Mouse (Mus musculus): ENCODE measurements around the gene Iqschfp. TPM values are rescaled to one million over a fixed set of nuclear protein-coding genes. Genes with fewer than 3 reads are reported as not detected.

Gene Iqschfp
- polyA plus RNA-seq, 1 experiment from 2014 or later: 0.10 TPM

DNA sequence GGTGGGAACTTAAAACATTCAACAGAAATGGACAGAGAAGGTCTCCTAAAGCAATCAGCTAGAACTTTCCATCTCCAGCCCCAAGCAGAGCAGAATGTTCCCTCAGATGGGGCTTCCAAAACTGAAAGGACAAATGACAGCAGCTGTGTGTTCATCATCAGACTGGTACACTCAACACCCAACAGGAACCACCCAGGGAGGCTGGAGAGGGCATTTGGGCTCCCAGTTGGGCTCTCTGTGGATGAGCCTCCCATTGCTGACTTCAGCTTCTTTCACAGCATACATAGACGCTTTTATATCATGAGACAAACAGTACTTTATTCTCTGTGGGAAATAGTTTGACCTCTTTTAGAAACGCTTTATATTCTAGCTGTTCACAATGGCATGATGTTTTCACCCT is 464.5 kb downstream of the Iqschfp start:
- Histone ChIP-seq H3K4me1 (ENCODE audit: control insufficient read depth, insufficient read depth, low read length) (no peaks in the 10 kb centered on the region), H3K4me3 (replicated peaks; ENCODE audit: low read length) (no peak overlapping the region), H3K36me3 (ENCODE audit: control insufficient read depth, insufficient read depth, low read length) (no peaks in the 10 kb centered on the region), H3K9me3 (replicated peaks; ENCODE audit: control insufficient read depth, low read length) (peaks cover 5% of the 10 kb centered on the region; the same call in 1 of the 2 replicates), H3K9ac (ENCODE audit: low read length) (no peak overlapping the region), H3K27me3 (ENCODE audit: control insufficient read depth, insufficient read depth, low read length) (no peaks in the 10 kb centered on the region), H3K27ac (ENCODE audit: low read length) (no peak overlapping the region), H3K4me2 (ENCODE audit: low read depth, low read length) (no peak overlapping the region)
- no peak for ATAC-seq (ENCODE audit: insufficient read depth, low FRiP score)
- 74% methylated on average over 2 of the region's 2 CpGs for WGBS

DNA sequence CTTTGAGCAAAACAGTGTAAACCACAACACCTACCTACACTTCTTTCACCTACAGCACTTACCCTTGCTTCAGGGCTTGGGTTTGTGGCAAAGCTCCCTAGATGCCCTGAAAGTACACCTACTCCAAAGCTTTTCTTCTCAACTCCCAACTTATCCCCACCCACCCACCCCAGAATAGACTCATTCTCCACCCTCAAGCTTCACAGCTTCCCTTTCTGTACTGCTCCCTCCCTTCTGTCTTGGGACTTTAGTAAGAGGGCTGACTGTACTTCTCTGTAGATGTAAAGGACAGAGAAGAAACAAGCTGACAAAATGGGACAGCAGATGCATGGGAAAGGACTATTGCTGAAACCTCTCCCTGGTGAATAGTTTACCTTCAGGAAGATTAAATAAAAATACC is 476.0 kb downstream of the Iqschfp start:
- Histone ChIP-seq H3K36me3 (ENCODE audit: control insufficient read depth, insufficient read depth, low read length) (no peaks in the 10 kb centered on the region), H3K4me1 (ENCODE audit: control insufficient read depth, insufficient read depth, low read length) (no peaks in the 10 kb centered on the region), H3K4me2 (ENCODE audit: low read depth, low read length) (no peak overlapping the region), H3K4me3 (replicated peaks; ENCODE audit: low read length) (no peak overlapping the region), H3K27me3 (ENCODE audit: control insufficient read depth, insufficient read depth, low read length) (no peaks in the 10 kb centered on the region), H3K9me3 (replicated peaks; ENCODE audit: control insufficient read depth, low read length) (no peaks in the 10 kb centered on the region), H3K27ac (ENCODE audit: low read length) (no peak overlapping the region), H3K9ac (ENCODE audit: low read length) (no peak overlapping the region)
- no peak for ATAC-seq (ENCODE audit: insufficient read depth, low FRiP score)

DNA sequence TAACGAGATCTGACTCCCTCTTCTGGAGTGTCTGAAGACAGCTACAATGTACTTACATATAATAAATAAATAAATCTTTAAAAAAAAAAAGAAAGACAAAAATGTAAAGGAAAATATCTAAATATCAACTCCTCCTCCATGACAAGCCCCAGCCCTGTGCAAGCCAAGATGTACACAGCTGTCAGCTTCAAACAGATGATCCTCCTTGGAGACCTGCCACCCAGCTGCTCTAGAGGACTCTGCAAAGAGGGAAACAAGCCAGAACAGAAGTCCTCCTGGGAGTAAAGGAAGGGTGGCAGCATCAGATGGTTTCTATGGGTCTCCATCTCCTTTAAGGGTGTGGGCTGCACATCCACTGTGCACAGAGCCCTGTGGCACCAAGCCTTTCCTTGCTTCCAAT is 480.9 kb downstream of the Iqschfp start:
- peaks cover 4% of the 10 kb centered on the region; the same call in 1 of the 2 replicates for H3K4me1 ChIP-seq (ENCODE audit: control insufficient read depth, insufficient read depth, low read length)
- H3K27ac ChIP-seq (ENCODE audit: low read length): no peak overlapping the region
- H3K4me2 ChIP-seq (ENCODE audit: low read depth, low read length): no peak overlapping the region
- H3K27me3 ChIP-seq (ENCODE audit: control insufficient read depth, insufficient read depth, low read length): no peaks in the 10 kb centered on the region
- no peak overlapping the region for H3K9ac ChIP-seq (ENCODE audit: low read length)
- no CpG with 5 or more reads among the region's 1 CpGs for WGBS
- H3K4me3 ChIP-seq (replicated peaks; ENCODE audit: low read length): no peak overlapping the region
- no peaks in the 10 kb centered on the region for H3K9me3 ChIP-seq (replicated peaks; ENCODE audit: control insufficient read depth, low read length)
- no peak for ATAC-seq (ENCODE audit: insufficient read depth, low FRiP score)
- no peaks in the 10 kb centered on the region for H3K36me3 ChIP-seq (ENCODE audit: control insufficient read depth, insufficient read depth, low read length)

DNA sequence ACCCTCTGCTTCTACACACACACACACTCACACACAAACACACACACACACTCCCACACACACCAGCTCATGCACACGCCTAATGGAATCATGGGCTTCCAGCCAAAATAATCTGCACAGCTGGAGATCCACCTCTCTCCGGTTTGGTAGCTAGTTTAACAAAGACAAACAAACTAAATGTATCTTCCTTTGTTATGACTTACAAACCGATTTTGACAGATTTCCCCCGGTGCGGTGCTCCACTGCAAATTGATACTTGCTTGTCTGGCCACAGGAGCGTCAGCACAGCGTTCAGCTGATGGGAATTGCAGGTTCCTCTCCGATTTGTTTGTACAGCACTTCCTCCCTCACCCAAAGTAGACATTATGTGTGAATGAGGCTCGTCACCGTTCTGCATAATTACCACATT is 483.1 kb downstream of the Iqschfp start:
- WGBS: 21% methylated on average over 10 of the region's 10 CpGs
- no peaks in the 10 kb centered on the region for H3K27me3 ChIP-seq (ENCODE audit: control insufficient read depth, insufficient read depth, low read length)
- H3K4me2 ChIP-seq (ENCODE audit: low read depth, low read length): no peak overlapping the region
- H3K4me3 ChIP-seq (replicated peaks; ENCODE audit: low read length): no peak overlapping the region
- no peak overlapping the region for H3K9ac ChIP-seq (ENCODE audit: low read length)
- no peak overlapping the region for H3K27ac ChIP-seq (ENCODE audit: low read length)
- no peaks in the 10 kb centered on the region for H3K36me3 ChIP-seq (ENCODE audit: control insufficient read depth, insufficient read depth, low read length)
- H3K9me3 ChIP-seq (replicated peaks; ENCODE audit: control insufficient read depth, low read length): no peaks in the 10 kb centered on the region
- peaks cover 4% of the 10 kb centered on the region; the same call in 1 of the 2 replicates for H3K4me1 ChIP-seq (ENCODE audit: control insufficient read depth, insufficient read depth, low read length)
- peak; percentile 50; the same call in 1 of the 2 replicates for ATAC-seq (ENCODE audit: insufficient read depth, low FRiP score)

DNA sequence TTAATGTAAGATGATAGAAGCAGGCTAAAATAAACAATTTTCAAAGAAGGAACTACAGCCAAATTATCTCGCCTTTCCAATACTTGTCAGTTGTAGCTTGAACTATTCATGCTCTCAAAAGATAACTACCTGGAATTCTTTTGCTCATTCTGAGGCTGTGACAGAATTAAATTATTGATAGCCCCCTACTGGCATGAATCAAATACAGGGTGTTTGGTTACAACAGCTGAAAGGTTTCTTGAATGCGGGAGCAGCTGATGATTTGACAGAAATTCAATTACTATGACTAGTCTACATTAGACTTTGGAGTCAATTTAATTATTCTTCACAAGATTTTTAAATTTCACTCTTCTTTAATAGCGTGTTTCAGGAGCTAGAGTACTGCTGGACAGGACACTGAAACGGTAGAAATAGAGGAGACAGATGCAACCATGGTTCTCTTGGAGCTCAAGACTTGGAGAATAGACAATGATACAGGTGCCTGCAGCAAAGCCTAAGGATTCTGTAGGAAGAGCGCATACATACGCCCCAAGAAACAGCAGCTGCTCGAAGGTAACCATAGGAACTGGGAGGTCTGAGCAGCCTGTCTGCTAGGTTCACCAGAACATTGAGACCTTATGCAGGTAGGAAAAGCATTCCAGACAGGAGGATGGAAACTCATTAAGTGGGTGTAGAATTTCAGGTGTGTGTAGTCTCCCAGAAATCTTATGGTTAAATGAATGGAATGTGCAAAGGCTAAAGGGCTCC is 485.6 kb downstream of the Iqschfp start:
- no peak for ATAC-seq (ENCODE audit: insufficient read depth, low FRiP score)
- Histone ChIP-seq H3K4me3 (replicated peaks; ENCODE audit: low read length) (no peak overlapping the region), H3K9me3 (replicated peaks; ENCODE audit: control insufficient read depth, low read length) (no peaks in the 10 kb centered on the region), H3K4me2 (ENCODE audit: low read depth, low read length) (no peak overlapping the region), H3K27ac (ENCODE audit: low read length) (no peak overlapping the region), H3K4me1 (ENCODE audit: control insufficient read depth, insufficient read depth, low read length) (peaks cover 4% of the 10 kb centered on the region; the same call in 1 of the 2 replicates), H3K9ac (ENCODE audit: low read length) (no peak overlapping the region), H3K27me3 (ENCODE audit: control insufficient read depth, insufficient read depth, low read length) (no peaks in the 10 kb centered on the region), H3K36me3 (ENCODE audit: control insufficient read depth, insufficient read depth, low read length) (no peaks in the 10 kb centered on the region)
- 61% methylated on average over 7 of the region's 7 CpGs for WGBS

DNA sequence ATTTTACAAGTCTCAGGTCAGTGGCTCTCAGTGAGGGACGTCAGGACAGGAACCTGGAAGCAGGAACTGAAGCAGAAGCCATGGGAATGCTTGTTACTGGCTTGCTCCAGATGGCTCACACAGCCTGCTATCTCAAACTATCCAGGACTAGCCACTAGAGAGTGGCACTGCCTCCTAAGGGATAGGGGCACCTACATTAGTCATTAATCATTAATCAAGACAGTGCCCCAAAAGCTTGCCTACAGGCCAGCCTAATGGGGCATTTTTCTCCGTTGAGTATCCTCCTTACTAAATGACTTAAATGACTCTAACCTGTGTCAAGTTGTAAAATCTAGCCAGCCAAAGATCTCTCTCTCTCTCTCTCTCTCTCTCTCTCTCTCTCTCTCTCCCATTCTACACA is 486.8 kb downstream of the Iqschfp start:
- no peak overlapping the region for H3K4me3 ChIP-seq (replicated peaks; ENCODE audit: low read length)
- no peak overlapping the region for H3K4me2 ChIP-seq (ENCODE audit: low read depth, low read length)
- H3K4me1 ChIP-seq (ENCODE audit: control insufficient read depth, insufficient read depth, low read length): peaks cover 4% of the 10 kb centered on the region; the same call in 1 of the 2 replicates
- 54% methylated on average over 2 of the region's 2 CpGs for WGBS
- ATAC-seq (ENCODE audit: insufficient read depth, low FRiP score): no peak
- H3K27me3 ChIP-seq (ENCODE audit: control insufficient read depth, insufficient read depth, low read length): no peaks in the 10 kb centered on the region
- no peak overlapping the region for H3K27ac ChIP-seq (ENCODE audit: low read length)
- H3K9ac ChIP-seq (ENCODE audit: low read length): no peak overlapping the region
- no peaks in the 10 kb centered on the region for H3K36me3 ChIP-seq (ENCODE audit: control insufficient read depth, insufficient read depth, low read length)
- no peaks in the 10 kb centered on the region for H3K9me3 ChIP-seq (replicated peaks; ENCODE audit: control insufficient read depth, low read length)

DNA sequence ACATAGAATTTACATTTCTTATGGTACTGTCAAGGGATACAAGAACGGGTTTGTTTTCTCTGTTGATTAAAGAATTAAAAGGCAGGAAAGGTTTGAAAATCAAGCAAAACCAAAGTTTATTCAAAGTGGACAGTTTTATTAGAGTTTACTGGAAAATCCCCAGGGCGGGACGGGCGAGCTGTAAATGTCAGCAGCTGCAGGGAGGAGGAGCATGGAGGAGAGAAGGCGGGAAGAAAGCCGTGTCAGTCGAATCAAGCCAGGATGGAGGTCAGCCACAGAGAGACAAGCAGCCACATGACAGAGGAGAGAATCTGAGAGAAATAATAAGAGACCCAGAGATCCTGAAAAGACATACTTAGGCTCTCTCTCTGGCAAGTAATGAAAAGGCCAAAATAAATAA is 487.2 kb downstream of the Iqschfp start:
- no peak overlapping the region for H3K27ac ChIP-seq (ENCODE audit: low read length)

DNA sequence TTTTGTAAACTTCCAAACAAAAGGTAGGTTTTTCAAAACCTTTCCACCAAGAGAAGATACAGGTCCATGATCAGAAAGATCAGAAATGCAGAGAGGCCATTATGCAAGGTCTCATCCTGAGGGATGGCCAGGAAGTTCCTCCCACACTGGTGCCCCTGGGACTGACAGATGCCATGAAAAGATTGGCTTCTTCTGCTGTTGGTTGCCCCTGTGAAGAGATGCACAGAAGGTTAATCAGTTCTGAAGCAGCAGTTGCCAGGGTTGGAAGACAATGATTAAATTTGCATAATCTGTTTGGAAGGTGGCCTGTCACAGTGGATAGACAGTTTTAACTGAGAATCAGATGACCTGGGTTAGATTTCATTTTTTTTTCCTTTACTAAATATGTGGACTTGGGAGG is 491.6 kb downstream of the Iqschfp start:
- no peak for ATAC-seq (ENCODE audit: insufficient read depth, low FRiP score)
- Histone ChIP-seq H3K4me2 (ENCODE audit: low read depth, low read length) (no peak overlapping the region), H3K9ac (ENCODE audit: low read length) (no peak overlapping the region), H3K4me3 (replicated peaks; ENCODE audit: low read length) (no peak overlapping the region), H3K27ac (ENCODE audit: low read length) (no peak overlapping the region), H3K9me3 (replicated peaks; ENCODE audit: control insufficient read depth, low read length) (no peaks in the 10 kb centered on the region), H3K4me1 (ENCODE audit: control insufficient read depth, insufficient read depth, low read length) (no peaks in the 10 kb centered on the region), H3K36me3 (ENCODE audit: control insufficient read depth, insufficient read depth, low read length) (no peaks in the 10 kb centered on the region), H3K27me3 (ENCODE audit: control insufficient read depth, insufficient read depth, low read length) (no peaks in the 10 kb centered on the region; the same call in 1 of the 2 replicates)

More for the DNA sequence above, 487.2 kb downstream of the Iqschfp start:
- Histone ChIP-seq H3K4me1 (ENCODE audit: control insufficient read depth, insufficient read depth, low read length) (peaks cover 4% of the 10 kb centered on the region; the same call in 1 of the 2 replicates), H3K36me3 (ENCODE audit: control insufficient read depth, insufficient read depth, low read length) (no peaks in the 10 kb centered on the region), H3K27me3 (ENCODE audit: control insufficient read depth, insufficient read depth, low read length) (no peaks in the 10 kb centered on the region), H3K9me3 (replicated peaks; ENCODE audit: control insufficient read depth, low read length) (no peaks in the 10 kb centered on the region), H3K4me3 (replicated peaks; ENCODE audit: low read length) (no peak overlapping the region), H3K9ac (ENCODE audit: low read length) (no peak overlapping the region), H3K4me2 (ENCODE audit: low read depth, low read length) (no peak overlapping the region)
- 30% methylated on average over 7 of the region's 7 CpGs for WGBS
- ATAC-seq (ENCODE audit: insufficient read depth, low FRiP score): no peak

DNA sequence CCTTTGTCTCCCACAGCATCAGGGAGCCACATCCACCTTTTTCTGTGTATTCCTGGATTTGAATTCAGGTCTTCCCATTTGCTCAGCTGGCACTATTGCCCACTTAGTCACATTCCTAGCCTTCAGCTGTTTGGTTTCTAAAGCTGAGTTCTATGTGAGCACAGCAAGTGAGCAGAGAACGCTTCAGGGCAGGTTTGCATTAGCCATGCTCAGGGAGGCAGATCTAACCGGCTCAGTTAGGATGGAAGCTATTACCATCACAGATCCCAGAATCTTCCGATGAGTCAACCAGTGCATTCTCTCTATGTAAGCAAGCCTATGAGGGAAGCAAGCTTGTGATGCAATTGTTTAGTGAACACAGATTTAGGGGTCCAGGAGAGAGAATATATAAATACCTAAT is 493.5 kb downstream of the Iqschfp start:
- Histone ChIP-seq H3K4me1 (ENCODE audit: control insufficient read depth, insufficient read depth, low read length) (no peaks in the 10 kb centered on the region), H3K27ac (ENCODE audit: low read length) (no peak overlapping the region), H3K4me3 (replicated peaks; ENCODE audit: low read length) (no peak overlapping the region), H3K36me3 (ENCODE audit: control insufficient read depth, insufficient read depth, low read length) (no peaks in the 10 kb centered on the region), H3K9ac (ENCODE audit: low read length) (no peak overlapping the region), H3K4me2 (ENCODE audit: low read depth, low read length) (no peak overlapping the region), H3K27me3 (ENCODE audit: control insufficient read depth, insufficient read depth, low read length) (no peaks in the 10 kb centered on the region; the same call in 1 of the 2 replicates), H3K9me3 (replicated peaks; ENCODE audit: control insufficient read depth, low read length) (no peaks in the 10 kb centered on the region)
- 81% methylated on average over 3 of the region's 3 CpGs for WGBS
- ATAC-seq (ENCODE audit: insufficient read depth, low FRiP score): no peak
